Mouse (Mus musculus): Measurements from ENCODE around the gene Pramel6. TPM values are rescaled to one million over a fixed set of nuclear protein-coding genes. Genes with fewer than 3 reads are reported as not detected.

Pramel6 gene
- polyA plus RNA-seq, 1 experiment from 2014 or later, result not detected

GRCm38 (mm10) chr2:87545442-87545841 is 39.1 kb downstream of the Pramel6 start, which contains the start of gene Olfr1128:
Gene Olfr1128 (minus strand): TSS chr2:87545542.
- WGBS, result 82% methylated on average over 1 of the region's 1 CpGs
- no peaks in the 10 kb centered on the region for H3K9me3 ChIP-seq
- no peak within 1 kb of the TSS for H3K4me3 ChIP-seq
- no peak for DNase-seq (ENCODE audit: low spot score)
- no peaks in the 10 kb centered on the region for H3K36me3 ChIP-seq
- H3K27me3 ChIP-seq (ENCODE audit: insufficient read depth, poor library complexity, severe bottlenecking), result no peaks in the 10 kb centered on the region
- no peak within 1 kb of the TSS for H3K27ac ChIP-seq
- no peaks in the 10 kb centered on the region for H3K4me1 ChIP-seq

Other genes with a start within 250 kb of the Pramel6 start
- gene Olfr1116, start 239.0 kb upstream of the Pramel6 start, polyA plus RNA-seq (2016; fragmentation: Nextera tagmentation; extraction: Ambion mirVana), result not detected in 2 replicates
- not detected in 2 replicates for gene Olfr1118, start 199.0 kb upstream of the Pramel6 start, polyA plus RNA-seq (2016; fragmentation: Nextera tagmentation; extraction: Ambion mirVana)
- not detected in 2 replicates for gene Olfr1120, start 151.8 kb upstream of the Pramel6 start, polyA plus RNA-seq (2016; fragmentation: Nextera tagmentation; extraction: Ambion mirVana)
- gene Olfr1121, start 136.7 kb upstream of the Pramel6 start, polyA plus RNA-seq (2016; fragmentation: Nextera tagmentation; extraction: Ambion mirVana), result not detected in 2 replicates
- not detected in 2 replicates for gene Olfr1122, start 120.7 kb upstream of the Pramel6 start, polyA plus RNA-seq (2016; fragmentation: Nextera tagmentation; extraction: Ambion mirVana)
- gene Olfr1123, start 89.9 kb upstream of the Pramel6 start, polyA plus RNA-seq (2016; fragmentation: Nextera tagmentation; extraction: Ambion mirVana), result not detected in 2 replicates
- 0.18 TPM in 1 of 2 replicates, not detected in the other for gene Olfr1124, start 76.3 kb upstream of the Pramel6 start, polyA plus RNA-seq (2016; fragmentation: Nextera tagmentation; extraction: Ambion mirVana)
- not detected in 2 replicates for gene Olfr1126, start 52.6 kb upstream of the Pramel6 start, polyA plus RNA-seq (2016; fragmentation: Nextera tagmentation; extraction: Ambion mirVana)
- gene Pramel7, start 9.5 kb upstream of the Pramel6 start, polyA plus RNA-seq (2016; fragmentation: Nextera tagmentation; extraction: Ambion mirVana), result not detected in 2 replicates
- not detected in 2 replicates for gene Olfr153, start 25.2 kb downstream of the Pramel6 start, polyA plus RNA-seq (2016; fragmentation: Nextera tagmentation; extraction: Ambion mirVana)
- not detected in 2 replicates for gene Olfr1128, start 39.0 kb downstream of the Pramel6 start, polyA plus RNA-seq (2016; fragmentation: Nextera tagmentation; extraction: Ambion mirVana)
- not detected in 2 replicates for gene Olfr1129, start 67.3 kb downstream of the Pramel6 start, polyA plus RNA-seq (2016; fragmentation: Nextera tagmentation; extraction: Ambion mirVana)
- not detected in 2 replicates for gene Olfr1130, start 99.6 kb downstream of the Pramel6 start, polyA plus RNA-seq (2016; fragmentation: Nextera tagmentation; extraction: Ambion mirVana)
- gene Olfr1131, start 120.5 kb downstream of the Pramel6 start, polyA plus RNA-seq (2016; fragmentation: Nextera tagmentation; extraction: Ambion mirVana), result not detected in 2 replicates
- gene Olfr1132, start 131.0 kb downstream of the Pramel6 start, polyA plus RNA-seq (2016; fragmentation: Nextera tagmentation; extraction: Ambion mirVana), result not detected in 2 replicates
- gene Olfr1133, start 140.8 kb downstream of the Pramel6 start, polyA plus RNA-seq (2016; fragmentation: Nextera tagmentation; extraction: Ambion mirVana), result not detected in 2 replicates
- gene Olfr1134, start 151.9 kb downstream of the Pramel6 start, polyA plus RNA-seq (2016; fragmentation: Nextera tagmentation; extraction: Ambion mirVana), result not detected in 2 replicates
- not detected in 2 replicates for gene Olfr1135, start 167.1 kb downstream of the Pramel6 start, polyA plus RNA-seq (2016; fragmentation: Nextera tagmentation; extraction: Ambion mirVana)
- gene Olfr1136, start 187.4 kb downstream of the Pramel6 start, polyA plus RNA-seq (2016; fragmentation: Nextera tagmentation; extraction: Ambion mirVana), result not detected in 2 replicates
- gene Olfr1137, start 206.6 kb downstream of the Pramel6 start, polyA plus RNA-seq (2016; fragmentation: Nextera tagmentation; extraction: Ambion mirVana), result not detected in 2 replicates
- not detected in 2 replicates for gene Olfr1138, start 233.4 kb downstream of the Pramel6 start, polyA plus RNA-seq (2016; fragmentation: Nextera tagmentation; extraction: Ambion mirVana)
- gene Olfr1140, start 237.2 kb downstream of the Pramel6 start, polyA plus RNA-seq (2016; fragmentation: Nextera tagmentation; extraction: Ambion mirVana), result not detected in 2 replicates
- gene Olfr1141, start 247.4 kb downstream of the Pramel6 start, polyA plus RNA-seq (2016; fragmentation: Nextera tagmentation; extraction: Ambion mirVana), result not detected in 2 replicates